Comparison of ENCODE assay signal across 8 mouse cellular contexts in genomic region chr1:169968792-169969515, GRCm38 (mm10). TPM values are rescaled to one million over a fixed set of nuclear protein-coding genes. Genes with fewer than 3 reads are reported as not detected.
A peak's percentile ranks its signal among the peaks of the same experiment; 100 is the strongest.
DNase-seq lines count a peak whose midpoint lies in the region; ATAC-seq lines count a peak whose summit lies in the region.

Gene Hsd17b7 (minus strand): TSS chr1:169969241.

- peak within 1 kb of the TSS; percentile 86 for H3K27ac ChIP-seq in heart, embryonic 10.5 days
- peak within 1 kb of the TSS; percentile 86 for H3K27ac ChIP-seq in kidney, embryonic 15.5 days

- H3K9ac ChIP-seq in kidney, embryonic 15.5 days = peak within 1 kb of the TSS; percentile 54

- H3K27me3 ChIP-seq in heart, embryonic 10.5 days (ENCODE audit: insufficient read depth, poor library complexity, severe bottlenecking) = no peaks in the 10 kb centered on the region
- H3K27me3 ChIP-seq in kidney, embryonic 15.5 days = no peaks in the 10 kb centered on the region

- under 1% methylated on average over 48 of the region's 48 CpGs for WGBS in heart, embryonic 10.5 days
- under 1% methylated on average over 48 of the region's 48 CpGs for WGBS in kidney, embryonic 15.5 days

- H3K4me2 ChIP-seq in kidney, embryonic 15.5 days = peak within 1 kb of the TSS; percentile 75

- peaks cover 31% of the 10 kb centered on the region for H3K36me3 ChIP-seq in heart, embryonic 10.5 days
- H3K36me3 ChIP-seq in kidney, embryonic 15.5 days = peaks cover 28% of the 10 kb centered on the region

- H3K4me3 ChIP-seq in heart, embryonic 10.5 days = peak within 1 kb of the TSS; percentile 73
- peak within 1 kb of the TSS; percentile 74 for H3K4me3 ChIP-seq in kidney, embryonic 15.5 days (replicated peaks)

- peaks cover 34% of the 10 kb centered on the region for H3K4me1 ChIP-seq in heart, embryonic 10.5 days
- H3K4me1 ChIP-seq in kidney, embryonic 15.5 days = peaks cover 14% of the 10 kb centered on the region

- no peaks in the 10 kb centered on the region for H3K9me3 ChIP-seq in heart, embryonic 10.5 days
- no peaks in the 10 kb centered on the region for H3K9me3 ChIP-seq in kidney, embryonic 15.5 days (replicated peaks)

- peak; percentile 99 for ATAC-seq in erythroblast, adult 5-6 weeks (replicated peaks; ENCODE audit: low FRiP score, poor library complexity, severe bottlenecking)
- peak; percentile 100 for ATAC-seq in kidney, embryonic 15.5 days (replicated peaks; ENCODE audit: low FRiP score)
- ATAC-seq in monocyte, adult 5-6 weeks (replicated peaks; ENCODE audit: insufficient number of reproducible peaks, low FRiP score, low TSS enrichment, poor library complexity, severe bottlenecking) = peak; percentile 99

- peak; percentile 97 to 98 for DNase-seq in B cell, adult 2 months
- DNase-seq in brain, adult 2 months (ENCODE audit: low read depth, low spot score) = peak; percentile 99
- peak; percentile 100 for DNase-seq in heart, embryonic 10.5 days (ENCODE audit: low spot score)
- DNase-seq in liver = peak; percentile 99
- DNase-seq in spleen, postnatal 4 days (ENCODE audit: low spot score in 2 of 2) = peak; percentile 96 to 97

RNA-seq across cellular contexts. Expression of gene Hsd17b7, which starts in this region (rescaled TPM):
- total RNA-seq in erythroblast, adult 5-6 weeks (2015; ENCODE audit: low replicate concordance) = 0.77 and 1.7 TPM in 2 replicates
- 0.60 and 0.98 TPM in 2 replicates for total RNA-seq in erythroblast, adult 5-6 weeks (2017; ENCODE audit: low replicate concordance)
- polyA plus RNA-seq in heart, embryonic 10.5 days (2016; fragmentation: Nextera tagmentation; extraction: Ambion mirVana) = 27.8 and 30.4 TPM in 2 replicates
- 12.5 and 13.9 TPM in 2 replicates for polyA plus RNA-seq in kidney, embryonic 15.5 days (2015; fragmentation: Nextera tagmentation; extraction: Ambion mirVana)
- 2.3 to 5.8 TPM (median 4.1 TPM) in 3 replicates for total RNA-seq in monocyte, adult 5-6 weeks (2017)

Comparison
In these comparisons a context has a peak if more than half of its experiments do, and no peak if none do; other contexts are left out.
1. Peak in every context shown above with its lines: DNase-seq, ATAC-seq, H3K4me3 ChIP-seq and H3K27ac ChIP-seq.